Mouse (Mus musculus) left cerebral cortex, adult 2 months (tissue): ENCODE data around the gene Adk. TPM values are rescaled to one million over a fixed set of nuclear protein-coding genes. Genes with fewer than 3 reads are reported as not detected.
A peak's percentile ranks its signal among the peaks of the same experiment; 100 is the strongest.

ENCODE experiments used
- DNase-seq, 2 experiments: peaks; one replicate each; pipeline ENCODE4 v3.0.0; 2021 to 2022; ENCODE audit warnings: low spot score in 2 of 2, mixed read lengths in 1 of 2; ENCODE audit errors: extremely low spot score in 1 of 2
- H3K27ac ChIP-seq: fragments of 200-600 bp; 2 replicates; pipeline ENCODE4 v1.8.1; 2022
- H3K4me3 ChIP-seq: fragments of 200-600 bp; 2 replicates; pipeline ENCODE4 v1.8.1; 2022
- CTCF ChIP-seq: fragments of 200-600 bp; IDR thresholded peaks from 2 replicates; pipeline ENCODE4 v1.8.1; 2022; ENCODE audit warnings: antibody characterized with exemption, mild to moderate bottlenecking, moderate library complexity
- intact Hi-C: fragments of 180-260 bp; cut with DNase I; formaldehyde crosslinking; loops from one replicate; pipeline ENCODE4 v1.15.1; 2025
- total RNA-seq, 2 experiments: library from RNA; stranded (reverse); gene quantifications; 2 replicates each; pipeline ENCODE4 v1.2.3; 2021

Adk gene
- total RNA-seq, 2 experiments from 2014 or later = 59.5 to 69.6 TPM

GRCm38 (mm10) chr14:21136906-21137305 is 84.5 kb downstream of the Adk start:
- DNase-seq = peak; percentile 59 to 70
- Histone ChIP-seq H3K27ac (no peak overlapping the region), H3K4me3 (no peak overlapping the region)
- intact Hi-C loops = loop anchor here (1.0 to 5.0 kb wide), 6 partner anchors 365 to 695 kb away; no protein-coding TSS in a partner anchor
- peak; percentile 97 for TF ChIP-seq CTCF

DNA sequence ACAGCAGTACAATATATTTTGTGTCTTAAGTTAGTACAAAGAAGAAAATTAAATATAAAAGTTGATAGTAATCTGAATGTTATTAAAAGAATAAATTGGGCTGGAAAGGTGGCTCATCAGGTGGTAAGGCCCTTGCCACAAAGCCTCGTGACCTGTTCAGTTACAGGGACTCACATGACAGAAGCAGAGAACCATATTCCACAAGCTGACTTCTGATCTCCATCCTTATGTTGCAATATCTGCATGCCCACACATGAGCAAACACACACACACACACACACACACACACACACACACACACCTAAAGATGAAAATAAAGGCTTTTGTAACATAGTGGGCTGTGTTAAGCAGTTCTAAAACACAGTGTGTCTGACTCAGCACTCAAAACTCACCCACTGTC is 90.2 kb downstream of the Adk start:
- Histone ChIP-seq H3K4me3 (no peak overlapping the region), H3K27ac (no peak overlapping the region)
- no peak for TF ChIP-seq CTCF
- no peak for DNase-seq
- intact Hi-C loops = no loop called here

GRCm38 (mm10) chr14:21143406-21144115 is 91.2 kb downstream of the Adk start:
- DNase-seq = no peak
- intact Hi-C loops = no loop called here

GRCm38 (mm10) chr14:21147171-21147570 is 94.8 kb downstream of the Adk start:
- intact Hi-C loops = no loop called here
- no peak for DNase-seq
- H3K27ac ChIP-seq = no peak overlapping the region
- no peak overlapping the region for H3K4me3 ChIP-seq
- TF ChIP-seq CTCF = no peak

More at GRCm38 (mm10) chr14:21143406-21144115, 91.2 kb downstream of the Adk start:
- peak; percentile 51 for TF ChIP-seq CTCF
- Histone ChIP-seq H3K27ac (no peak overlapping the region), H3K4me3 (no peak overlapping the region)

DNA sequence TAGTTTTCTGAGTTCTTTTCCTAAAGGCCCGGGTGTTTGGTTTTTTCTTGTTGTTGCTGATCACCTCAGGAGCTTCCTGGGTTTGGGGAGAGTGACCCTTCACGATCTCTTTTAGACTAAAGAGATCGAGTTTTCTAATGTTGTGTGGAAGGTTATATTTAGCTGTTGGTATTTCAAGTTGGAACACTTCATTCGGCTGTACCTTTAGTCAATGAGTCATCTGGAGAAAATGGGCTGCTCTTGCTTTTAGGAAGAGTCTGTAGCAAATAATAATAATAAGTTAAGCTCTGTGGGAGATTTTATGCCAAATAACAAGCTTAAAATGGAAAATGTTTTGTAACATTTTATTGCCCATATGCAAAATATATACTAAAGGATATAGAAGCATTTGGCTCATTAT is 97.9 kb downstream of the Adk start:
- H3K4me3 ChIP-seq = no peak overlapping the region
- intact Hi-C loops = no loop called here
- TF ChIP-seq CTCF = no peak
- no peak for DNase-seq
- peak overlapping the region; percentile 41 for H3K27ac ChIP-seq

GRCm38 (mm10) chr14:21152055-21152454 is 99.7 kb downstream of the Adk start:
- intact Hi-C loops = no loop called here
- H3K27ac ChIP-seq = no peak overlapping the region
- no peak for DNase-seq
- no peak overlapping the region for H3K4me3 ChIP-seq
- TF ChIP-seq CTCF = no peak

DNA sequence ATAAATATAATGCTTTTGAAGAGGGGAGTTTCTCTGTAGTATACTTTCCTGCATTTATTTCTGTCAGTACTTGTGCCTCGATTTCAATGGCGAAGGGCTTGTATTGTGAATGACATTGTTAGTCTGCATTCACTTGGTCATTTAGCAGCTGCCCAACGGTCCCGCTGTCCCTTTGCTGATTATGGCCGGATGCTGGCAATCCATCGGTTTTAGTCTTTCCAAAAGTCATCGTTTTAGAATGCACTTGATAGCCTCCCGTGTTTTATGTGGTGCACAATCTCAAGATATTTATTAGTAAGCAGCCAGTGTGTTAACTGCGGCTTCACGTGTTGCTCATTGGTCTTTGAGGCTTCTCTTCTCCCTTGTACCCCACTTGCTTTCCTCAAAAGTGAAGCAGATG is 113.3 kb downstream of the Adk start:
- Histone ChIP-seq H3K4me3 (no peak overlapping the region), H3K27ac (no peak overlapping the region)
- no peak for TF ChIP-seq CTCF
- intact Hi-C loops = no loop called here
- DNase-seq = no peak

DNA sequence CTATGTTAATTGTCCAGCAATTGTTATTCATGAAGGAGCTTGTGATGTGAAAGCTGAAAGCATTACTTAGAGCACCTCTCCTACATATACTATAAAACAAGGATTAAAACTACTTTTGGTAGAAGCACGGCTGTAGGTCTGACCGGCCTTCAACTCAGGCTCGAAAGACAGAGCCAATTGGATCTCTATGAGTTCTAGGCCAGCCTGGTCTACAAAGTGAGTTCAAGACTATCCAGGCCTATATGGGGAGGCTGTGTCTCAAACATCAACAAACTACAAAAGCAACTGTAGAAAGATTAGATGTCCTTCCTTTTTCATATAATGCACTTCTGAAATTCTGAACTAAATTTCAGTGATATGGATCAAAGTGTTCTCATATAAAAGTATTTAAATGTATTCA is 113.7 kb downstream of the Adk start:
- TF ChIP-seq CTCF = no peak
- DNase-seq = no peak
- intact Hi-C loops = no loop called here
- H3K4me3 ChIP-seq = no peak overlapping the region
- no peak overlapping the region for H3K27ac ChIP-seq

DNA sequence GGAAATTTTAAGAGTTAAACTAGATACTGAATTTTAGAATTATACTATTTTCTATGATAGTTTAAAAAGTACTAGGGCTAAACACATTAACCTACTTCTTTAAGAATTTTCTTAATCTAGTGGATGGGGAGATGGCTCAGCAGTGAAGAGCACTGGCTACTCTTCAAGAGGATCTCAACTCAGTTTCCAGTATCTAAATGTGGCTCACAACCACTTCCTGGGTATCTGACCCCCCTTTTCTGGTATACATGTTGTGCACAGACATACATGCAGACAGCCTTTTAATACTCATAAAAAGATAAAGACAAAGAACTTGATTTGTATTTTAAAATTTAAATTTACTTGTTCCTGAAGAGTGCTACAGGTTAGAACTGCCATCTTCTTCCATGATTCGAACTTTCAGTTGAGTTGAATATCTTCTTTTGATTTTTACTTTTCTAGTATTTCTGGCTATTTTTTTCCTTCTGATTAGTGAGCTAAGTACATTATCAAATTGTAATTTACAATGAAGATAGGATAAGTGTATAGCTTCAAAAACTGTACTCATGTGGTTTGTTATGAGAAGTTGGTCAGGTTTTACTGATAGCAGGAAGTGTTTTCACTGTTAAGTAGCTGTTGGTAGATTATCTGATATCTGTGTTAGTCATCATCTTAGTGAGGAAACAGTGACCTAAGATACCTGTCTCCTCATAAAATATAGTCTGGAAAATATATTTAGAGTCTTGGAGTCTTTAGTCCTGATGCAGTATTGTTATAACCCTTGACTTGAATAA is 121.8 kb downstream of the Adk start:
- intact Hi-C loops = no loop called here
- Histone ChIP-seq H3K27ac (no peak overlapping the region), H3K4me3 (no peak overlapping the region)
- TF ChIP-seq CTCF = no peak
- DNase-seq = no peak

DNA sequence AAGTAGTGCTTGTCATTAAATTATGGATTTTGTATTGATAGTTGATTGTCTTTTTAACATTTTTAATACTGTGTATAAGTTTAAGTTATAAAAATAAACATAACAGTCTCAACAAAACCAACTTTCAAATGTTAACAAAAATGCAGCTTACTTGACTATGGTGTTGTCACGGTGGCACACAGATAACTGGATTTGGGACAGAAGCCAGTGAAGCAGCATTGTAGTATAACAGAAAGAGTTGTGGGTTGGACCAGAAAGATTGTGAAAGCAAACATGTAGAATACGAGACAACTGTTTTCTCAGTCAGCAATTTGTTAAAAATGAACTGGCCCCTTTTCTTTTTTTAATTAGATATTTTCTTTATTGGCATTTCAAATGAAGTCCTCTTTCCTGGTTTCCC is 122.4 kb downstream of the Adk start:
- Histone ChIP-seq H3K27ac (no peak overlapping the region), H3K4me3 (no peak overlapping the region)
- TF ChIP-seq CTCF = no peak
- DNase-seq = no peak
- intact Hi-C loops = no loop called here

- no peak for TF ChIP-seq CTCF
- no peak overlapping the region for H3K27ac ChIP-seq
- DNase-seq = no peak
- intact Hi-C loops = no loop called here
- no peak overlapping the region for H3K4me3 ChIP-seq
Observed at GRCm38 (mm10) chr14:21177781-21178180, 125.4 kb downstream of the Adk start.

DNA sequence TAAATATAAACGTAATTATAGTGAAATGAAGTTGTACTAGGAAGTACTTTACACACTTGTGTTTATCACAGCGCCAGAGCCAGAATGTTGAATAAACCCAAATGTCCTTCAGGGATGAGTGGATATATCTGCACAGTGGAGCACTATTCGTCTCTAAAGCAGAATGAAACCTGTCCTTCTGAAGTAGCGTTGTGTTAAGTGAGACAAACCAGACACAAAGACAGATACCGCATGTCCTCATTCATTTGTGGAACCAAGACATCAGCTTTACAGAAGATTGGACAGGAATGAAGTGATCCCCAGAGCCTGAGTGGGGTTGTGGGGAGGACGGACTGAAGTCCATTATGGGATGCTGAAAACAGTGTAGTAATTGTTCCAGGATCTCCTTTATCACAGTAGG is 126.0 kb downstream of the Adk start:
- Histone ChIP-seq H3K4me3 (no peak overlapping the region), H3K27ac (no peak overlapping the region)
- no peak for TF ChIP-seq CTCF
- no peak for DNase-seq
- intact Hi-C loops = no loop called here
